Mouse (Mus musculus): ENCODE results near the gene Arl13b. TPM values are rescaled to one million over a fixed set of nuclear protein-coding genes. Genes with fewer than 3 reads are reported as not detected.
A peak's percentile ranks its signal among the peaks of the same experiment; 100 is the strongest.

The Arl13b gene
- total RNA-seq, 1 experiment from 2014 or later = 12.4 TPM

DNA sequence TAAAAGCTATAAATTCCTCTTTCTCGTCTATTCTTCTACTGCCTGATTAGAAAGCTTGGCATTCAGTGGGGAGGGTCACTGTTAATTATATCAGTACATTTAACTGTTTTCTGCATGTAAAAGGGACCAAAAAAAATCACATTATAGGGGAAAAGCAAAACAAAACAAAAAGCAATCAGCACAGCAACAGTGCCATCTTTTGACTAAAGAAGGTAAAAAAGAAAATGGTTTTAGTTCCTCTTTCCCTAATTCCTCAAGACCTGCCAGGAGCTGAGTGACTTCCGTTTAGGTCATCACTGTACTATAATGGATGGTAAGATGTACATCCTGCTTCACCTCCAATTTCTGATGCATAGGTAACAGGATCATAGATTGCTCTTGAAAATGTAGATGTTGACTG lies 101.0 kb downstream of the Arl13b start:
- peak; percentile 63; the same call in 1 of the 2 replicates for ATAC-seq (replicated peaks; ENCODE audit: low read depth, poor library complexity, severe bottlenecking)

Other genes with a start within 250 kb of the Arl13b start
- 23.6 and 25.5 TPM in 2 replicates for gene Nsun3, start 60.2 kb downstream of the Arl13b start, total RNA-seq (2017)
- not detected in 2 replicates for gene Stx19, start 32.4 kb downstream of the Arl13b start, total RNA-seq (2017)
- 6.8 and 8.1 TPM in 2 replicates for gene Pros1, start 7.3 kb upstream of the Arl13b start, total RNA-seq (2017)

Data from common myeloid progenitor, adult 5-6 weeks (primary cell).